Mouse (Mus musculus) testis, adult 2 months (tissue): ENCODE measurements at regions not wholly inside any gene's neighbourhood (a gene's known extent, or its start where the extent isn't known, plus 50 kb on each side); places are given as distances from the start of the nearest gene placed in this dataset.

ENCODE experiments used
- CTCF ChIP-seq: fragments of 200-500 bp; IDR thresholded peaks from 2 replicates; pipeline ENCODE4 v1.5.1; 2012; ENCODE audit warnings: low read depth, mild to moderate bottlenecking, inconsistent platforms, low read length, moderate library complexity; ENCODE audit not compliant: control insufficient read depth, insufficient read depth, insufficient replicate concordance
- POLR2A ChIP-seq: fragments of 200-500 bp; IDR thresholded peaks from 2 replicates; pipeline ENCODE4 v1.6.1; 2012; ENCODE audit warnings: low read depth, mild to moderate bottlenecking, inconsistent platforms, low read length, moderate library complexity; ENCODE audit not compliant: control insufficient read depth

DNA sequence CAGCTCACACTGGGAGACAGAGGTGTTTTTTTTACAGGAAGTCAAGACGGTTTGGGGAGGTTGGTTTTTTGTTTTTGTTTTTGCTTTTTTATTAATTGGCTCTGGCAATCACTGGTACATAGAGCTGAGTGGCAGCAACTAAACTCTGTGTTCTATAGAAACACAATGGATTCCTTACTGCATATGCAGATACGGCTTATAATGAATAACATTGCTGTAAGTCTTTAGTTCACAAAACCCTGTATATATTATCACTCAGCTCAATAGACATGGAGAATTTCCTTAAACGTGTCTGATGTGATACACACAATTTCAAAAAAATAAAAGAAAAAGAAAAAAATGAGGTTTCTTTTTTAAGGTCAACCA lies 296.0 kb downstream of the Rps29 start:
- TF ChIP-seq CTCF (no peak), POLR2A (no peak)
